Mouse (Mus musculus) urinary bladder, postnatal 36 days (tissue): ENCODE results near the gene Zkscan5.
"Not testable (repeated sequence)": the region's sequence is repeated elsewhere in the genome, so short reads cannot be mapped to it uniquely, and the experiment has no call there.

Source experiments
- DNase-seq, 2 experiments: peaks; one replicate each; pipeline ENCODE4 v3.0.0; 2022; ENCODE audit warnings: low spot score in 2 of 2, mixed read lengths in 1 of 2

Zkscan5 gene

DNA sequence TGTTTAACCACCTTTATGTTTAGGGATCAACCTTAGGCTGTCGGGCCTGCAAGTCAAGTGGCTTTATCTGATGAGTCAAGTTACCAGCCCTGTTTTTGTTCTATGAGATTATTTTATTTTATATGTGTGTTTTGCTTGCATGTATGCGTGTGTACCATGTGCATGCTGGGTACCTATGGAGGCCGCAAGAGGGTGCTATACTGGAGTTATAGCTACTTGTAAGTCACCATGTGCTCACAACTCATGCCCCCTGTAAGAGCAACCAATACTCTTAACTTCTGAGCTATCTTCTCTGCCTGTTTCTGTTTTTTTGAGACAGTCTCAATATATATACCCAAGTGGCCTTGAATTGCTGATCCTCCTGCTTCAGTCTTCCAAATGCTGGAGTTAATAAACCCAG is 9.1 kb downstream of the Zkscan5 start:
- DNase-seq, result no peak

GRCm38 (mm10) chr5:145214679-145215078 is 10.3 kb downstream of the Zkscan5 start:
- no peak for DNase-seq

DNA sequence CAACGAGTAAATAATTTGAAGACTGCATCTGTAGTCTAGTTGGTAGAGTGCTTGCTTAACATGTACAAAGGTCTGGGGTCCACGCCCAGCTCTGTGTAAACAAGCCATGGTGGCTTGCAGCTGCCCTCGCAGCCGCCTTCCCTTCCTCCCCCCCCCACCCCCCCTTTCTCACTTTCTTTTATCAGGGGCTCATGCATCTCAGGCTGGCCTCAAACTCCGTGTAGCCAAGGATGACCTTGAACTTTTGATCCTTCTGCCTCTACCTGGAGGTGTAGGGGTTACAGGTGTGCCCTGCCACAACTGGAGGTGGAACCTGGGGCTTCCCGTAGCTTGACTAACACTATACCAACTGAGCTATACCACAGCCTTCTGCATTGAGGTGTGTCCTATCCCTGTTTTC is 13.4 kb downstream of the Zkscan5 start:
- no peak for DNase-seq

DNA sequence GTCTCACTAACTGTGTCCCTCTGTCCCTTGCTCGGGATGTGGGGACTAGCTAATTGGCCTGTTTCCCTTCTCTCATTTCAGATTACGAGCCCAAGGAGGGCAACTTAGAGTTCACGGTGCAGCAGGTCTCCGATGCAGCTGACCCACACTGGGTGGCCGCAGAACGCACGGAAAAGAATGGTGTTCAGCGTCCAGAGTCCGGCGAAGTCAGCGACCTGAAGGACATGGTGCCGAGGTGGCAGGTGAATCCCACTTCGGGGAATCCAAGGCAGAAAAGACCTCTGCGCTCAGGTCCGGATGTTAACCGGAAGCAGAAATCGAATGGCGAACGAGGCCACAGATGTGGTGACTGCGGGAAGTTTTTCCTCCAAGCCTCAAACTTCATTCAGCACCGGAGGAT is 13.8 kb downstream of the Zkscan5 start:
- DNase-seq, result no peak

GRCm38 (mm10) chr5:145218671-145219070 is 14.3 kb downstream of the Zkscan5 start:
- DNase-seq, result no peak

GRCm38 (mm10) chr5:145219981-145220380 is 15.6 kb downstream of the Zkscan5 start:
- DNase-seq, result no peak

- DNase-seq, result peak; percentile 32 to 36
Measured at GRCm38 (mm10) chr5:145222840-145223239, 18.5 kb downstream of the Zkscan5 start.

DNA sequence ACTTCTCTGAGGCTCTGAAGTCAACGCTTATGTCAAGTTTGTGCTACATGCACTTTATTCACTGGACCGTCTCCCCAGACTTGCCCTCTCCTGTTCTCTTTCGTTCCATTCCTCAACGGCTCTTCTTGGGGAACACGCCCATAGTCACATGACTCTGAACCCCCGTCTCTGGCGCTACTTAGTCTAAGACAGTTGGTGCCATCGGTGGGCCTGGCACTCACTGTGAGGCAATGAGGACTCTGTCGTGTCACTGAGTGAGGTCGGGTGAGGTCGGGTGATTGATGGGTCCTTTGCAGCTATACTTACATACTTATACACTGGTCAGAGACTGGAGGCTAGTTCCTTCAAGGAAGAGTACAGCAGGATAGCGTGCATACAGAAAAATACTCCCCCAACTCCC is 19.0 kb downstream of the Zkscan5 start:
- DNase-seq, result no peak

GRCm38 (mm10) chr5:145226453-145226852 is 22.1 kb downstream of the Zkscan5 start:
- DNase-seq, result no peak

DNA sequence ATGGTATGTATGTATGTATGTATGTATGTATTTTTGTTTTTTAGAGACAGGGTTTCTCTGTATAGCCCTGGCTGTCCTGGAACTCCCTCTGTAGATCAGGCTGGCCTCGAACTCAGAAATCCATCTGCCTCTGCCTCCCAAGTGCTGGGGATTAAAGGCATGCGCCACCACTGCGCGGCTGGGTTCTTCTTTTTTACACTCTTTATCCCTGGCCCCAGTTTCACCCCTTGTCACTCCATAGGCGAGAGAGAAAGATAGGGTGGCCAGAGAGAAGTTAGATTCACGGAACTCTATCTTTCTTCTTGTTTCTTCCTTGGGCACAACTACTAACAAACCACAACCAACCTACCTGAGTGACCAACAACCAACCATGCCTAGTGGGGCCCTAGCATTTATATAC is 24.9 kb downstream of the Zkscan5 start:
- not testable (repeated sequence) for DNase-seq

GRCm38 (mm10) chr5:145230641-145231040 is 26.3 kb downstream of the Zkscan5 start:
- DNase-seq, result no peak

- peak; percentile 98 for DNase-seq
Measured at GRCm38 (mm10) chr5:145231367-145231871, 27.1 kb downstream of the Zkscan5 start, which contains the start of gene Zfp655. TSS of gene Zfp655 (plus strand) at chr5:145231715.

DNA sequence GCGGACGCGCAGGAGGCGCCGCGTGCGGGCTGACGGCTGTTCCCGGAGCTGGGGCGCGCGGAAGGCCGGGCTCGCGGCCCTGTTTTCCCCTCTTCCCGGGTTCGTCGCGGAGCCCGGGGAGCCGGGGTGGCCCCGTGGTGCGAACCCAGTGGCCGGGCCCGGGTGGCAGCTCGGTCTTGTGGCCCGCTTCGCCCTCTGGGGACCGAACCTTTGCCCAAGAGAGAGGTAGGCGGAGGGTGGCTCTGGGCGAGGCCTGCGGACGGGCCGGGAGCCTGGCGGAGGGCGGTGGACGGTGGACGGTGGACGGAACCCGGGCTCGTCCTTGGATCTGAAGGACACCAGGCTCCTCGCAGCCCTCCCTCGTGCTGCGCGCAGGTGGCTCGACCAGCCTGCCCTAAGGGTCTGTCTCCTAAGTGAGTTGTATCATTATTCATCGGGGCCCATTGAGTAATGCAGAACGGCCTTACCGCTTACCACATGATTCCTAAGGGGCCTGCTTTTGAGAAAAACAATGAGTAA is 27.6 kb downstream of the Zkscan5 start:
- DNase-seq, result no peak

- no peak for DNase-seq
Measured at GRCm38 (mm10) chr5:145234636-145235035, 30.3 kb downstream of the Zkscan5 start.

DNA sequence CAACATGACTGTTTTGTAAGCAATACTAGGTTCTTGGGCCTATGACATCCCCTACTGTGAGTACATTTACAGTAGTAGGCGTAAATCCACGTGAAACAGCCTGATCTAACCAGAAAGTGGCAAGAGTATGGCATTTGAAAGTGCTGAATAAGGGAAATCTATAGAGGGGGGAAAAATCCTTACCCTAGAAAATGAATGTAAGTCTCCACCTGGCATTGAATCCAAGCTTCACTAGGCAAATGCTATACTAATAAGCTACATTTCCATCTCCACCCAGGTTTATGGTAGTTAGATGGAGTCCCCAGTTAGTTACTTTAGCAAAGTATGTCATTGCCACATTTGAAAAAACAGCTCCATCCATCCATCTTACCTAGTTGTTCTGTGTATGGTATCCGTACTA is 45.2 kb downstream of the Zkscan5 start:
- no peak for DNase-seq
